Mouse (Mus musculus) kidney, adult 2 months (tissue): ENCODE measurements around the gene Gpat3.

ENCODE experiments used
- CTCF ChIP-seq: fragments of 200-500 bp; conservative IDR thresholded peaks from 2 replicates; pipeline ENCODE4 v1.5.1; 2011; ENCODE audit warnings: low read depth, mild to moderate bottlenecking, control low read depth, low read length, moderate library complexity, mixed read lengths; ENCODE audit not compliant: insufficient read depth, insufficient read length
- POLR2A ChIP-seq: fragments of 200-500 bp; IDR thresholded peaks from one replicate; pipeline ENCODE4 v1.6.1; 2011; ENCODE audit warnings: low read depth, low read length, control low read depth

DNA sequence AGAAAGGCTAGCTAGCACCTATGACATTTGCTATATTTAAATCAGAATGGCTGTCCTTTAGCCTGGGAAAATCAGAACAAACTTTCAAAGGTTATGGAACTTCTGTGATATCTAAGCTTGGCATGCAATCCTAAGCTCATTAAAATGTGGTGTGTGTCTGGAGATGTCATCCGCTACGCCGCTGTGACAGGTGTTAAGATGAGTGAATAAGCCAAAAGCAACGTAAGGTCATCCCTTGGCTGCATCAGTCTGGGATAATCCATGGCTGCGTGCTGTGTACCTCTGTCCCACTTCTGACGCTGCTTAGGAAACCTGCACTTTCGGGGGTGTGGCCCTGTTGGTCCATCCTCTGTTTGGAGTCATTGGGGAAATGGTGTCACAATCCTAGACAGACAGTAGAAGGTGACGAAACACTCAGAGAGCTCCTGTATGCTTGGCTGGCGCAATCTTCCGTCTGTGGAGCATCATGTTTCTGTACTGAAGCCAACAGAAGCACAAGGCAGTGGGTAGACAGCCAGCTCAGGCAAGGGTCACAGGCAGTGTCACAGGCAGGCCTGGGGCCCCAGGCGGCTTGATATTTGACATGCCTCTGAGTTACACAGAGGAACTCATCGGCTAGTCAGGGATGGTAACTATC is 15.0 kb downstream of the Gpat3 start:
- no peak for TF ChIP-seq POLR2A
- no peak for TF ChIP-seq CTCF
